ENCODE assay signal across 17 mouse cellular contexts in the genomic region with DNA sequence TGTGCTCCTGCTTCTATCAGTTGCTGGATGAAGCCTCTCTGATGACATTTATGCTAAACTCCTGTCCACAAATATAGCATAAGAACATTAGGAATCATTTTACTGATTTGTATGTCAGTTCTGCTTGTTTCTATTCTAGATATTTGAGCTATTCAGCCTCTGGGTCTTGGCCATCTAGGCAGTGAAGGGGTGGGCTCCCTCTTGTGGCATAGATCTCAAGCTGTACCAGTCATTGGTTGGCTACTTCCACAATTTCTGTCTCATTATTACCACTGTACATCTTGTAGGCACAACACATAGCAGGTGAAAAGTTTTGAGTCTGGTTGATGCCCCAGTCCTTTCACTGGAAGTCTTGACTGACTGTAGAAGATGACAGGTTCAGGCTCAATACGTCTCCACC.
DNase-seq lines count a peak whose midpoint lies in the region; ATAC-seq and TF ChIP-seq lines count a peak whose summit lies in the region.
"Had no signal": no experiment of that assay in that cellular context is flagged by ENCODE, and none has a peak within 500 bp of the region (broad histone marks: within the 10 kb centered on the region; RNA-seq: fewer than 3 reads in every experiment).

No protein-coding gene starts in this region.

- H3K9ac ChIP-seq in kidney, postnatal 0 days (ENCODE audit: low read depth, low read length) = no peak overlapping the region
- H3K9ac ChIP-seq: forebrain, embryonic 13.5 days; limb, embryonic 15.5 days; neural tube, embryonic 15.5 days had no signal

- intact Hi-C loops in gastrocnemius, adult 2 months (cut with DNase I) = no loop called here

- no peak overlapping the region for H3K4me2 ChIP-seq in kidney, postnatal 0 days (ENCODE audit: low read length)
- H3K4me2 ChIP-seq: forebrain, embryonic 13.5 days; limb, embryonic 15.5 days; neural tube, embryonic 15.5 days had no signal

- H3K36me3 ChIP-seq in kidney, postnatal 0 days (ENCODE audit: insufficient read depth, low read length) = no peaks in the 10 kb centered on the region
- H3K36me3 ChIP-seq: G1E; heart, embryonic 10.5 days; limb, embryonic 15.5 days; neural tube, embryonic 15.5 days had no signal

- no peak overlapping the region for H3K4me3 ChIP-seq in gastrocnemius, adult 2 months
- H3K4me3 ChIP-seq in kidney, postnatal 0 days (replicated peaks; ENCODE audit: low read depth, low read length) = no peak overlapping the region
- H3K4me3 ChIP-seq: forebrain, embryonic 13.5 days; heart, embryonic 10.5 days; limb, embryonic 15.5 days; myocyte; neural tube, embryonic 15.5 days had no signal

- peak; percentile 18; the same call in 1 of the 2 replicates for TF ChIP-seq CTCF in gastrocnemius, adult 2 months (IDR thresholded peaks at IDR 0.05)
- peak; percentile 41; the same call in 1 of the 2 replicates for TF ChIP-seq CTCF in kidney, postnatal 0 days (IDR thresholded peaks at IDR 0.05; ENCODE audit: low read depth)

- no peak for DNase-seq in gastrocnemius, adult 2 months
- no peak for DNase-seq in gastrocnemius, postnatal 10 days
- peak; percentile 4 for DNase-seq in kidney, postnatal 0 days (ENCODE audit: low spot score)
- no peak for DNase-seq in kidney, postnatal 25 days
- DNase-seq in 416B (ENCODE audit: low read depth) = peak; percentile 1
- peak; percentile 14 for DNase-seq in Muller cell, postnatal 12 days (ENCODE audit: inconsistent ontology term)
- no peak for DNase-seq in embryo, embryonic 11 days
- DNase-seq: adrenal gland, adult 8-10 months; cerebellum, adult 2 months; heart, postnatal 36 days; right cerebral cortex, postnatal 25 days had no signal

- H3K9me3 ChIP-seq in kidney, postnatal 0 days (replicated peaks; ENCODE audit: low read length) = no peaks in the 10 kb centered on the region
- H3K9me3 ChIP-seq: forebrain, embryonic 13.5 days; G1E; heart, embryonic 10.5 days; limb, embryonic 15.5 days; neural tube, embryonic 15.5 days had no signal

- H3K4me1 ChIP-seq in kidney, postnatal 0 days (replicated peaks; ENCODE audit: insufficient read depth, low read length) = no peaks in the 10 kb centered on the region
- H3K4me1 ChIP-seq: forebrain, embryonic 13.5 days; heart, embryonic 10.5 days; limb, embryonic 15.5 days; neural tube, embryonic 15.5 days had no signal

- WGBS in kidney, postnatal 0 days = 70% methylated on average over 1 of the region's 1 CpGs

- ATAC-seq in kidney, postnatal 0 days (replicated peaks; ENCODE audit: low FRiP score, low read depth) = no peak
- ATAC-seq: forebrain, embryonic 13.5 days had no signal

- H3K27ac ChIP-seq in gastrocnemius, adult 2 months = no peak overlapping the region
- no peak overlapping the region for H3K27ac ChIP-seq in kidney, postnatal 0 days
- H3K27ac ChIP-seq: forebrain, embryonic 13.5 days; heart, embryonic 10.5 days; limb, embryonic 15.5 days; neural tube, embryonic 15.5 days had no signal

- no peaks in the 10 kb centered on the region for H3K27me3 ChIP-seq in kidney, postnatal 0 days (ENCODE audit: insufficient read depth, low read length)
- H3K27me3 ChIP-seq: forebrain, embryonic 13.5 days; limb, embryonic 15.5 days; neural tube, embryonic 15.5 days had no signal

Comparison
In these comparisons a context has a peak if more than half of its experiments do, and no peak if none do; other contexts are left out.
1. DNase-seq: peak in kidney, postnatal 0 days (single experiment), 416B (single experiment) and Muller cell, postnatal 12 days (single experiment); none in gastrocnemius, adult 2 months (single experiment), gastrocnemius, postnatal 10 days (single experiment), kidney, postnatal 25 days (0 of 2) and embryo, embryonic 11 days (single experiment).